Mouse (Mus musculus): ENCODE data around the gene Mrpl38. TPM values are rescaled to one million over a fixed set of nuclear protein-coding genes. Genes with fewer than 3 reads are reported as not detected.

Mrpl38 gene
- total RNA-seq, 1 experiment from 2014 or later = 17.8 TPM

GRCm38 (mm10) chr11:116148761-116149221, 10.1 kb upstream of the Mrpl38 start:
- ATAC-seq (replicated peaks in 1 of 2; ENCODE audit: insufficient read depth in 1 of 2, low FRiP score in 2 of 2, low TSS enrichment in 1 of 2, low read depth in 1 of 2, poor library complexity in 2 of 2, severe bottlenecking in 2 of 2) = no peak

DNA sequence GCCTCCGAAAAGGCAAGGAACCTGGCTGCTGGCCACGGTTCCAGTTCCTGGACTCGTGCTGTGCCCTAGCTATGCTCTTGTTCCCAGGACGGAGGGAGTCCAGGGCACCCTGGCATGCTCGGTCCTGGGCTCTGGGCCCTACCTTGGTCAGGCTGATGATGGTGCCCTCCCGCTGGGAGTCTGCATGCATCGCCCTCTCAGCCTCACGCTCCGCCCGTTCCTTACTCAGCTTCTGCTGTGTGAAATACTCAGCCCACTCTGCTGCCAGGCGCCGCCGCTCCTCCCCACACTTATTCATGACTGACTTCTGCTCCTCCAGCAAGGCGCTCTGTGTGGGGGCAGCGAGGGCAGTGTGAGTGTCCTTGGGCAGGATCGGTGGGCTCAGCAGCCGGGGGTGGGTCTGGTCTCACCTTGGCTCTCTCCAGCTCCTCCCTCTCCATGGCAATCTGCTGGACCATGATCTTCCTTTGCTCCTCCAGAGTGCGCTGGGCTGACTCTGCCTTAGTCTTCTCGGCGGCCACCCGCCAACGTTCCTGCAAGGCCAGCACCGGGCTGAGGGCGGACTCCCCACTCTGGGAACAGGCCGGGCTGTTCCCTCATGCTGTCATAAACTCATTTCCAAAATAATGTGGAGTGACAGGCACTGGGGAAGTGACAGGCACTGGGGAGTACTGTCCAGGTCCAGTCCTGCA, 7.8 kb upstream of the Mrpl38 start:
- ATAC-seq (replicated peaks in 1 of 2; ENCODE audit: insufficient read depth in 1 of 2, low FRiP score in 2 of 2, low TSS enrichment in 1 of 2, low read depth in 1 of 2, poor library complexity in 2 of 2, severe bottlenecking in 2 of 2) = no peak

DNA sequence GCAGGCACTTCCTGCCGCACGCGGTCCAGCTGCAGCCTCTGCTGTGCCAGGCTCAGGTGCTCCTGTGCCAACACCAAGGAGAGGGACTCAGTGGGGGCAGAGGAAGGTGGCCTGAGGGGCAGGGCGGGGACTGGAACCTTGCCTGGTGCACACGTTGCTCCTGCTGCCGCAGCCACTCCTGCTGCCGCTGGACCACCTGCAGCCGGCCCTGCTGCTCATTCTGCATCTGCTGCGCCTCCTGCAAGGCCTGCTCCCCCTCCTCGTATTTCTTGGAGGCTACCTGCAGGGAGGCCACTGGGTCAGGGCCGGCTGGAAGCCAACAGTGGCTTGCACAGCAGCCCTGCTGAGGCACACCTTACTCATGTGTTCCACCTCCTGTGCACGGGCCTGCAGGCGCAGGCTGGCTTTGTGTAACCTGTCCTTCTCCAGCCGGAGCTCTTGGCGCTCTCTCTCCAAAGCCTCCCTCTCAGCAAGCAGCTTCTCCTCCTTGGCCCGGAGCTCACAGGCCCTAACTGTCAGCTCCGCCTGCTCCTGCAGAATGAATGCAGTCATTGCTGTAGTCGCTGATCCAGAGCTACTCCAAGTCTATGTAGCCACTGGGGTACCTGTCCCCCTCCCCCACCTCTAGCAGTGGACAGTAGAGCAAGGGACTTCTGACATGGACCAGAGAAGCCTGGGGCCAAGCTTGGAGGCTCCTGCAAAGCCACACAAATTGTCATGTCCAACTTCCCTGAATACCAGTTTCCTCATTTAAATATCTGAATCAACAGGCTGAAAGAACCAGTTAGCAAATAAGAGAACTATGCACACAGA, 7.0 kb upstream of the Mrpl38 start:
- no peak for ATAC-seq (replicated peaks in 1 of 2; ENCODE audit: insufficient read depth in 1 of 2, low FRiP score in 2 of 2, low TSS enrichment in 1 of 2, low read depth in 1 of 2, poor library complexity in 2 of 2, severe bottlenecking in 2 of 2)

GRCm38 (mm10) chr11:116143468-116143867, 4.8 kb upstream of the Mrpl38 start:
- ATAC-seq (replicated peaks in 1 of 2; ENCODE audit: insufficient read depth in 1 of 2, low FRiP score in 2 of 2, low TSS enrichment in 1 of 2, low read depth in 1 of 2, poor library complexity in 2 of 2, severe bottlenecking in 2 of 2) = no peak

GRCm38 (mm10) chr11:116142211-116142991, 3.7 kb upstream of the Mrpl38 start:
- no peak for ATAC-seq (replicated peaks in 1 of 2; ENCODE audit: insufficient read depth in 1 of 2, low FRiP score in 2 of 2, low TSS enrichment in 1 of 2, low read depth in 1 of 2, poor library complexity in 2 of 2, severe bottlenecking in 2 of 2)

DNA sequence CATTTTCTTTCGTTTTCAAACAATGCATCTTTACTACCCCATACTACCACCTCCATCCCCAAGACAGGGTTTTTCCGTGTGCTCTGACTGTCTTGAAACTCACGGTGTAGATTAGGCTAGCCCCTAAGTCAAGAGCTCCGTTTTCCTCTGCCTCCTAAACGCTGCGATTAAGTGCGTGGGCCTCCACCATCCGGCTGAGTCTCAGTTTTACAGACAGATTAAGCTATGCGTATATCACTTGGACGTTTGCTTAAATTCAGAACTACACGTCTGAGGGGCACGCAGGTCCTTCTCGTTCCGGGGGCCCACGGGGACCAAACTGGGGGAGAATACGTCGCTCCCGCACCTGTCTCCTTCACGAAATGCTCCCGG, 586 bp downstream of the Mrpl38 start:
- ATAC-seq (replicated peaks in 1 of 2; ENCODE audit: insufficient read depth in 1 of 2, low FRiP score in 2 of 2, low TSS enrichment in 1 of 2, low read depth in 1 of 2, poor library complexity in 2 of 2, severe bottlenecking in 2 of 2) = no peak

- no peak for ATAC-seq (replicated peaks in 1 of 2; ENCODE audit: insufficient read depth in 1 of 2, low FRiP score in 2 of 2, low TSS enrichment in 1 of 2, low read depth in 1 of 2, poor library complexity in 2 of 2, severe bottlenecking in 2 of 2)
Measured at GRCm38 (mm10) chr11:116134171-116134570, 4.5 kb downstream of the Mrpl38 start.

DNA sequence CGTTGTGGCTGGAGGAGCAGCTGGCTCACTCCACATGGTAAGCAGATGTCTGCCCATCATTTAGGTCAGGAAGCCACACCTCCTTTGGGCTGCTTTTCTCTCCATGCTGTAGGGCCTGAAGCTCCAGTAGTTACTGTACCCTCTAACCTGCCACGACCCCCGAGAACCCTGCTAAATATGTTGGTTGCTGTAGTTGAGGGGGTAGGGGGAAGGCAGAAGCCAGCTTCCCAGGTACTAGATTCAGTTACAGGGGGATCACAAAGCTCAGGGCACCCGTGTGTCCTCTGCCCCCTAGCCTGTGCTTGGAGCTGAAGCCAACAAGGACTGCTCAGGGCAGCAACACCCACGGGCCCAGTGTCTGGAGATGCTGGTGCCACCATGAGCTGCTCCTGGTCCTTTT, 5.2 kb downstream of the Mrpl38 start:
- no peak for ATAC-seq (replicated peaks in 1 of 2; ENCODE audit: insufficient read depth in 1 of 2, low FRiP score in 2 of 2, low TSS enrichment in 1 of 2, low read depth in 1 of 2, poor library complexity in 2 of 2, severe bottlenecking in 2 of 2)

GRCm38 (mm10) chr11:116132366-116133333, 6.0 kb downstream of the Mrpl38 start:
- ATAC-seq (replicated peaks in 1 of 2; ENCODE audit: insufficient read depth in 1 of 2, low FRiP score in 2 of 2, low TSS enrichment in 1 of 2, low read depth in 1 of 2, poor library complexity in 2 of 2, severe bottlenecking in 2 of 2) = no peak

DNA sequence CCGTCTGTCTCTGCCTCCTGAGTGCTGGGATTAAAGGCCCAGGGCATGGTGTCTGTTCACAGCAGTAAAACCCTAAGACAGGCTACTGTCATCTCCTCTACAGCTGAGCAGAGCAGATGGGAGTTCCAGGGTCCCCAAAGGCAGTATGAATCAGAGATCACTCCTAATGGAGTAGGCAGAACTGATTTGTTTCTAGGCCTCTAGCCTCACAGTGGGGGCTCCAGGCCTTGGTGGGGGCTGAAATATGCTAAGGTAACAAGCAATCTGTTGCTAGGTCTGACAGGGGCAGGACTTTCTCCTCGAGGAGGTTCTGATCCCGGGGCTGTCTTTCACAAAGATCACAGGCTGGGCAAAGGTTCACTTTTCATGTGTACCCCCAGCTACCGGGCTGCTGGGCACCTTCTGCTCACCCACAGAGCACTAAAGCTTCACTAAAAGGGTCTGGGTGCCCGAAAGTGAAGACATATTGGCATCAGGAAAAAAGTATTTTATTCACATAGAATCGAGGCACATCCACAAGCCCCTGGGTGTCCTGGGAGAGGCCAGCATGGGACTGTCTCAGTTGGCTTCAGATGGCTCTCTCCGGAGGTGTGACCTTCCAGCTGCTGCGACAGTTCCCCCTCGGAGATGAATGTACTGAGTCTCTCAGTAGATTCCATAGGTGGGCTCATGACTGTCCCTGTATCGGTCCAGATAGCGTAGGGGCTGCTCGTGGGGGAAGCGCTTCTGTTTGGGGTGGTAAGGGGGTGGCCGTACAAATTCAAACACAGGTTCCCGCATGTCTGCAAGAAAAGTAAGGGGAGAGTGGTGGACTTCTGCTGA, 7.1 kb downstream of the Mrpl38 start:
- no peak for ATAC-seq (replicated peaks in 1 of 2; ENCODE audit: insufficient read depth in 1 of 2, low FRiP score in 2 of 2, low TSS enrichment in 1 of 2, low read depth in 1 of 2, poor library complexity in 2 of 2, severe bottlenecking in 2 of 2)

DNA sequence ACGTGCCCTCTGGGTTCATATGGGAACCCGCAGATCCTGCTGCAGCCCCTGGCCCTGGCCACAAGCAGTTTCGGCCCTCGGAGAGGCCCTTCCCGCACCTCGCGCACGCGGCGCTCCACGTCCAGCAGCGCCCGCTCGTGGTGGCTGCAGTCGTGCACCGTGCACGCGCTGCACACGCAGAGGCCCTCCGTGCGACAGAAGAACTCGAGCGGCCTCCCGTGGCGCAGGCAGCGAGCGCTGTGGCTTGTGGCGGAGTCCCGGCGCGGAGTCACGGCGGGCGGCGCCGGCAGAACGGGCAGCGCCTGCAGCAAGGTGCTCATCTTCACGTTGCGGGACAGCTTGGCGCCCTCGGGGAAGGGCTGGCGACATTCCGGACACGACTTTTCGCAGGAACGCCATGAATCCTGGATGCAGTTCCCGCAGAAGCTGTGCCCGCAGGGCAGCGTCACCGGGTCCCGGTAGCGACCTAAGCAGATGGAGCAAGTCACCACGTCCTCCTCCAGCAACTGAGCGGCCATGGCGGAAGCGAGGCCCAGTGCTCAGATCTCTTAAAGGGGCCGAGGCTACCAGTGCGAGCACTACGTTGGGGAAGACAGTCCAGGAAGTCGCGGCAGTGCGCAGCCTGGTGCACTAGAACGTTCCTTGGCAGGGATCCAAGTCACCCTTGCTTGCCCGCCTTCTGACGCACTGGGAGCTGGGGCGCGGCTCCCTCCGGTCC, 8.0 kb downstream of the Mrpl38 start, which contains the start of gene Trim65:
Trim65 (minus strand) TSS at position 641 of the 718 bp plus-strand sequence.
- ATAC-seq (replicated peaks in 1 of 2; ENCODE audit: insufficient read depth in 1 of 2, low FRiP score in 2 of 2, low TSS enrichment in 1 of 2, low read depth in 1 of 2, poor library complexity in 2 of 2, severe bottlenecking in 2 of 2) = peak; percentile 63 to 69

DNA sequence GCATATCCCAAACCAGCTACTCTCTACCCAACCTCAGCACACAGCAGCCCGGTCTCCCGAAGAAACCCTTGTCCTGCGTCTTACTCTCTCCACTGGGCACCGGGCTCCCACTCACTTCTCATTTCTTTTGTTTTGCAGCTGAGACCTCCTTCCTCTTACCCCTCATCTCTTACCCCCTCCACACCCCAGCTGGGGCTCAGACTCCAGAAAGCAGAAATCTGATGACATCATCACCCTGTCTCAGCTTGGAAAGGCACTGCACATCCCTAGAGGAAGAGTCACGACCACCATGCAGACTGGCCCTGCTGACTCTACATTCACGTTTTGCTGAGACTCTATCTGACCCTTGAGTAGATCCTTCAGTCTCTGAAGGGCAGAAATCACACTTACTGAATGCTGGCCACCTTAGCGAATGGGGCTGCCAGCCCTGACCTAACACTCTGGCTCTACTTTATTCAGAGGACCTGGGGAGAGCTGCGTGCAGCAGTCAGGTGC, 8.6 kb downstream of the Mrpl38 start:
- ATAC-seq (replicated peaks in 1 of 2; ENCODE audit: insufficient read depth in 1 of 2, low FRiP score in 2 of 2, low TSS enrichment in 1 of 2, low read depth in 1 of 2, poor library complexity in 2 of 2, severe bottlenecking in 2 of 2) = peak; percentile 34 to 57; a peak in 3 of 4 replicates

DNA sequence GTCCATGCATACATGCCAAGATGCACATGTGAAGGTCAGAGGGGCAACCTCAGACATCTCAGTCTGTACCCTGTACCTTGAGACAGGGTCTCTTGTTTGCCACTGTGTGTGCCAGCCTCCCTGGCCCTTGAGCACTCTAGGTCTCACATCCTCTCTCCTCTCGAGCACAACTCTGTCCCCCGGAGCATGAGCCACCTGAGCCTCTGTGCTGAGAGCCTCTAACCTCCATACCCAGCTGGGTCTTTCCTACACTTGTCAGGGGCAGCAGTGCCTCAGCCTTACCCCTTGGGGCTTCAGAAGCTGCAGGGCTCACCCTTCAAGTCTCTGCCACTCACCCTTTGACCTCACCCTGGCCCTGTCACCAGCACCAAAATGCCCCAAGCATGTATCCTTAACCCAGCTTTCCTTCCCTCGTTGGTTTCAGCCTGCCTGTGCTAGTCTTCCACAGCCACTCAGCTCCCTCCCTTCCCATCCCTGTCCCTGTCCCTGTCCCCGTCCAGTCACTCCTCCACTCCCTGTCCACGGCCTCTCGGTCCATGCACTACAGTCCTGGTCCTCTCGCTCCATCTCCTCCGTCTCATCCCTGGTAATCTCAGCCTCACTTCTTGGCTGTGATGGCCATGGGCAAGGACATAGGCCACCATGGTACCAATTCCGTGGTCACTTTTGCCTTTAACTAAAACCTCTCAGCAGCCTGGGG, 9.4 kb downstream of the Mrpl38 start:
- ATAC-seq (replicated peaks in 1 of 2; ENCODE audit: insufficient read depth in 1 of 2, low FRiP score in 2 of 2, low TSS enrichment in 1 of 2, low read depth in 1 of 2, poor library complexity in 2 of 2, severe bottlenecking in 2 of 2) = no peak

GRCm38 (mm10) chr11:116127986-116128385, 10.7 kb downstream of the Mrpl38 start:
- no peak for ATAC-seq (replicated peaks in 1 of 2; ENCODE audit: insufficient read depth in 1 of 2, low FRiP score in 2 of 2, low TSS enrichment in 1 of 2, low read depth in 1 of 2, poor library complexity in 2 of 2, severe bottlenecking in 2 of 2)

Measured in hematopoietic stem cell, adult 5-6 weeks (primary cell).